Mouse (Mus musculus): Measurements from ENCODE around the gene Nectin1. TPM values are rescaled to one million over a fixed set of nuclear protein-coding genes. Genes with fewer than 3 reads are reported as not detected.

Nectin1 gene
- polyA plus RNA-seq, 1 experiment: 26.4 TPM

GRCm38 (mm10) chr9:43771041-43771440 is 27.3 kb downstream of the Nectin1 start:
- DNase-seq: no peak
- Histone ChIP-seq H3K4me1 (ENCODE audit: control insufficient read depth, insufficient read depth, low read length) (peaks cover 3% of the 10 kb centered on the region; the same call in 1 of the 2 replicates), H3K4me3 (replicated peaks; ENCODE audit: extremely low read depth, low read depth, low read length) (no peak overlapping the region)
- 83% methylated on average over 1 of the region's 1 CpGs for WGBS
- TF ChIP-seq POLR2A (IDR thresholded peaks at IDR 0.05; ENCODE audit: borderline replicate concordance, extremely low read depth, low read depth, low read length) (no peak), CTCF (IDR thresholded peaks at IDR 0.05; ENCODE audit: insufficient read depth, low read length) (no peak)

DNA sequence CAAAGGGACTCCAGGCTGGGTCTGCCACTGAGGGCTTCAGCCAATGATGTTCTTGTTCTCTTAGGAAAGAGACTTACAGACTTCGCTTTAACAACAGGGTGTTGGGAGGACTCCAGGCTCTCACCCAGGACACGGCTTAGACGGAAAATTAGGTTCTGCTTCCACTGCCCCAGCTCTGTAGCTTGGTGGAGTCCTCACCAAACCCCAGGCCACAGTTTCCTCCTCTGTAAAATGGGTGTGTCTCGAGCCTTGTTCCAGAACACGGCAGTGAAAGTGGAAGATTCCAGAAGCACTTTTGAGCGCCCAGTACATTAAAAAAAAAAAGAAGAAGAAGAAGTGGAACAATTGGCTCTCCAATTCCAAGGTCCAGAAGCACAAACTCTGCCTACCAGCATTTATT is 28.7 kb downstream of the Nectin1 start:
- WGBS: 71% methylated on average over 6 of the region's 6 CpGs
- no peak for DNase-seq
- TF ChIP-seq CTCF (IDR thresholded peaks at IDR 0.05; ENCODE audit: insufficient read depth, low read length) (no peak), POLR2A (IDR thresholded peaks at IDR 0.05; ENCODE audit: borderline replicate concordance, extremely low read depth, low read depth, low read length) (no peak)
- peaks cover 3% of the 10 kb centered on the region; the same call in 1 of the 2 replicates for H3K4me1 ChIP-seq (ENCODE audit: control insufficient read depth, insufficient read depth, low read length)
- no peak overlapping the region for H3K4me3 ChIP-seq (replicated peaks; ENCODE audit: extremely low read depth, low read depth, low read length)

DNA sequence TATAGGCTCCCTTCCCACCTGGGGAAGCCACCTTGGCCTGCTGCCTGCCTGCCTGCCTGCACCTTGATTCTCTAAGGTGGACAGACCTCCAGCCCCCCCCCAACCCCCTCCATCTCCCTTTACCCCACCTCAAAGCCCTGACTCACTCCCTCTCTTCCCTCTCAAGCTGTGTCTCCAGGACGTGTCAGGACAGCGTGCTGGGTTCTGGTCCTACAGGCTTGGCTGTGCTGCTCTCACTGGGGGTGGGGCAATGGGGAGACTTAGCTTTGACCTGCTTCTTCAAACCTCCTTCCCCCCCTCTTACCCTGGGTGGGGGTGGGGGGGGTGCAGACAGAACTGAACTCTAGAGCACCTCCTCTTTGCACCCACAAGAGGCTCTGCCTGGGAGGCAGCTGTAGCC is 29.7 kb downstream of the Nectin1 start:
- TF ChIP-seq CTCF (IDR thresholded peaks at IDR 0.05; ENCODE audit: insufficient read depth, low read length): no peak
- TF ChIP-seq POLR2A (IDR thresholded peaks at IDR 0.05; ENCODE audit: borderline replicate concordance, extremely low read depth, low read depth, low read length): no peak
- DNase-seq: no peak
- 78% methylated on average over 2 of the region's 2 CpGs for WGBS
- Histone ChIP-seq H3K4me3 (replicated peaks; ENCODE audit: extremely low read depth, low read depth, low read length) (no peak overlapping the region), H3K4me1 (ENCODE audit: control insufficient read depth, insufficient read depth, low read length) (peaks cover 9% of the 10 kb centered on the region)

DNA sequence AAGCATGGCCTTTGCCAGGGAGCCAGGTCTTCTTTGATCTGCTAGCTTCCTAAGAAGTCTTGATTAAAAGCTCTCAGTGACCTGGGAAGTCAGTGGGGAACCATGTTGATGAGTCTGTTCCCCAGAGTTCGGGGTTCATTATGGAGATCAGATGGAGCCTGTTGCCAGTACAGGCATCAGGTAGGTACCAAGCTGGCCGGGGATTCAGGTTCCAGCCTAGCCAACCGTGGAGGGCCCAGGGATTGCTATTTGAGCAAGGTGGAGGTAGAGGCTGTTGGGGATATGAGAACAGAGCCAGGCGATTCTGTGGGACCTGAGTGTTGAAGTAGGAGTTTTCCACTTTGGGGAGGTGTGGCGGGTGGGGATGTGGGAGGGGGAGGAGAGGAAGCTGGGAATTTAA is 30.6 kb downstream of the Nectin1 start:
- Histone ChIP-seq H3K4me3 (replicated peaks; ENCODE audit: extremely low read depth, low read depth, low read length) (no peak overlapping the region), H3K4me1 (ENCODE audit: control insufficient read depth, insufficient read depth, low read length) (peaks cover 9% of the 10 kb centered on the region)
- WGBS: 80% methylated on average over 5 of the region's 5 CpGs
- TF ChIP-seq CTCF (IDR thresholded peaks at IDR 0.05; ENCODE audit: insufficient read depth, low read length) (no peak), POLR2A (IDR thresholded peaks at IDR 0.05; ENCODE audit: borderline replicate concordance, extremely low read depth, low read depth, low read length) (no peak)
- DNase-seq: no peak

DNA sequence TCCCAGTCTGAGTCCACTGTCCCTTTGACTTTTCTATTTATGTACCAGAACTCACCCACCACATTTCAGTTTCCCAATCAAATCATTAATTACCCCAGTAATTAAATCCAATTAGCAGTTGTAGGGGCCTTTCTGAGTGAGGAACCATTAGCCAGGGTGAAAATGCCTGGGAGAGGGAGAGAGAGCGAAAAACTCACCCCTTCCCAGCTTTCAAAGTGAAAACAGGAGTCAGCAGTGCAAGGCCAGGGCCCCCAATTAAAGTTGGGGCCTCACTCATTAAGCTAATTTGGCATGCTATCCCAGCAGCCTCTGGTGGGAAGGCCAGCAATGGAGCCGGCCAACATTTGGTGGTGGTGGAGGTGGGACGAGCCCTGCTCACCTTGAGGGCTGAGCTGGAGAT is 32.4 kb downstream of the Nectin1 start:
- Histone ChIP-seq H3K4me1 (ENCODE audit: control insufficient read depth, insufficient read depth, low read length) (peaks cover 9% of the 10 kb centered on the region), H3K4me3 (replicated peaks; ENCODE audit: extremely low read depth, low read depth, low read length) (no peak overlapping the region)
- WGBS: 90% methylated on average over 3 of the region's 3 CpGs
- no peak for TF ChIP-seq POLR2A (IDR thresholded peaks at IDR 0.05; ENCODE audit: borderline replicate concordance, extremely low read depth, low read depth, low read length)
- no peak for TF ChIP-seq CTCF (IDR thresholded peaks at IDR 0.05; ENCODE audit: insufficient read depth, low read length)
- no peak for DNase-seq

DNA sequence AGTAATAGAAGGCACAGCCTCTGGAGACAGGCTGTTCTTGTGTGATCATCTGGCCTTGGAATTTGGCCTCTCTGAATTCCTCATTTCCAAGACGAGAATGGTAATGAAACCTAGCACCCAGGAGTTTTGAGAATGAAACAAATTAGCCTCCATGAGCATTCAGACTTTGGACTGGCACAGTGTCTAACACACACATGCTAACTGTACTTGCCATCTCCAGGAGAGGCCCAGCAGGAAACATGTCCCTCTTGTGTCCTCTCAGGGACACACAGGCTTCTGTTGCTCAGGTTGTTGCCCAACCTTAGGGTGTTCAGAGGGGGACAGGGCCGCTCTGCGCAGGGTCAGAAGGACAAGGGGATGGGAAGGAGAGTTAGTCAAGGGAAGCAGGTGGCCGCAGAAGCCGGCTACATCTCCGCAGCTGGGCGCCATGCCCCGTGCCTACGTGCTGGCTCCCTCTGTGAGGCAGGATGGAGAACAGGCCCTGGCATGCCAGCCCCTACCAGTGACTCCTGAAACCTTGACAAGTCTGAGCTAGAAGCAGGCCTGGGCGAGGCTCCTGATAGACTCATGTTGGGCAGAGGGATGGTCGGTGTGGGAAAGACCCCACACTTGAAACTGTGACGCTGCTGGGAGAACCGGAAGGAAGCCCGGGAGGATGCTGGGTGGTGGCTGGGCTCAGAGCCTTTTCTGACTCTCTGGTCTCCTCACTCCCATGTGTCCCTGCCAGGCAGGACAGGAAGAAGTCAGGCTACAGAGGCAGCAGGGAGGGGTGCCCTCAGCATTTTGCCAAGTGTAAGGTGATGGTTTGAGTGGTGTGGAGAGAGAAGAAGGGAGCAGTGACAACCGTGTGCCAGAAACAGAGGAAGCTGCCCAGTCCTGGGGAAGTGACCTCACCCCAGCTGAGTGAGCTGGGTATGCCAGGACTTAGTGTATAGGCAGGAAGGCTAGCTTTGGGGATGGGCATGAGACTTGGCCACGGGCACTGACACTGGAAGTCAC is 33.9 kb downstream of the Nectin1 start:
- WGBS: 47% methylated on average over 16 of the region's 16 CpGs
- Histone ChIP-seq H3K4me1 (ENCODE audit: control insufficient read depth, insufficient read depth, low read length) (peaks cover 9% of the 10 kb centered on the region), H3K4me3 (replicated peaks; ENCODE audit: extremely low read depth, low read depth, low read length) (no peak overlapping the region)
- DNase-seq: no peak
- TF ChIP-seq CTCF (IDR thresholded peaks at IDR 0.05; ENCODE audit: insufficient read depth, low read length) (no peak), POLR2A (IDR thresholded peaks at IDR 0.05; ENCODE audit: borderline replicate concordance, extremely low read depth, low read depth, low read length) (no peak)

- 79% methylated on average over 8 of the region's 8 CpGs for WGBS
- peaks cover 5% of the 10 kb centered on the region for H3K4me1 ChIP-seq (ENCODE audit: control insufficient read depth, insufficient read depth, low read length)
These were observed 37.1 kb downstream of the Nectin1 start for GRCm38 (mm10) chr9:43780883-43781282.

DNA sequence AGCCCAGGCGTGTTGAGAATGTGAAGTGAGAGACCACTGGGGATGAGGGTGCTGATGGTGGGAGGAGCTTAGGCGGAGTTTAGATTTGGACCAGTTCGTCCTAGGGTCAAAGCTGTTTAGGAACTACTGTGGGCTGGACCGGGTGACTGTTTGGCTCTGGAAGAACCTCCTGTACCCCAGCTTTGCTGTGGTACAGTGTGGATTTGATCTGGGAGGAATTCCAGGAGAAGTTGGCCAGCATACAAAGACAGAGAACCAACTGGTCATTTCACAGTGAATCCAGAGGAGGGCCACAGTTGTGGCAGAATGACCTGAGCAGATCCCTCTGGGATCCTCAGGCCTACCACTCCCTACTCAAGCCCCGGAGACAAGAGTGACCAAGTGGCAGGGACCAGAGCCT is 38.6 kb downstream of the Nectin1 start:
- 65% methylated on average over 5 of the region's 5 CpGs for WGBS
- no peak for DNase-seq
- no peak for TF ChIP-seq CTCF (IDR thresholded peaks at IDR 0.05; ENCODE audit: insufficient read depth, low read length)
- no peak for TF ChIP-seq POLR2A (IDR thresholded peaks at IDR 0.05; ENCODE audit: borderline replicate concordance, extremely low read depth, low read depth, low read length)
- peaks cover 8% of the 10 kb centered on the region for H3K4me1 ChIP-seq (ENCODE audit: control insufficient read depth, insufficient read depth, low read length)
- H3K4me3 ChIP-seq (replicated peaks; ENCODE audit: extremely low read depth, low read depth, low read length): no peak overlapping the region

More at GRCm38 (mm10) chr9:43780883-43781282, 37.1 kb downstream of the Nectin1 start:
- TF ChIP-seq CTCF (IDR thresholded peaks at IDR 0.05; ENCODE audit: insufficient read depth, low read length) (no peak), POLR2A (IDR thresholded peaks at IDR 0.05; ENCODE audit: borderline replicate concordance, extremely low read depth, low read depth, low read length) (no peak)
- no peak for DNase-seq
- H3K4me3 ChIP-seq (replicated peaks; ENCODE audit: extremely low read depth, low read depth, low read length): no peak overlapping the region

DNA sequence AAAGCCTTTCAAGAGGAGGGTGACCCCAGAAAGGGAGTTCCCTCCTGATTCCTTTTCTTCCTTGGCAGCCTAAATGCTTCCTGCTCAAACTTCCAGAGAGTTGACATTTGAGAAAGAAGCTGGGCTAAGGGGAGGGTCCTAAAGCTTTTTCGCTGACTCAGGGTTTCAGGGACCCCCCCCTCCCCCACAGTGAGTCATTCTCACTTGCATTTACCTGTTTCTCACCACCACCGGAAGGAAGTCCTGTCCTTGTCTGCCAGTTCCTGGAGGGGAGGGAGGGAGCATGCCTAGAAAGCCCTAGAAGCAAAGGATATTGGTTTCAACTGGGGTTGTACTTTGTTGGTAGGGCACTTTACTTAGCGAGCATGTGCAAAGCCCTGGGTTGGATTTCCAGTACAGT is 40.2 kb downstream of the Nectin1 start:
- Histone ChIP-seq H3K4me3 (replicated peaks; ENCODE audit: extremely low read depth, low read depth, low read length) (no peak overlapping the region), H3K4me1 (ENCODE audit: control insufficient read depth, insufficient read depth, low read length) (peaks cover 7% of the 10 kb centered on the region)
- 24% methylated on average over 3 of the region's 3 CpGs for WGBS
- TF ChIP-seq CTCF (IDR thresholded peaks at IDR 0.05; ENCODE audit: insufficient read depth, low read length) (no peak), POLR2A (IDR thresholded peaks at IDR 0.05; ENCODE audit: borderline replicate concordance, extremely low read depth, low read depth, low read length) (no peak)
- DNase-seq: no peak

DNA sequence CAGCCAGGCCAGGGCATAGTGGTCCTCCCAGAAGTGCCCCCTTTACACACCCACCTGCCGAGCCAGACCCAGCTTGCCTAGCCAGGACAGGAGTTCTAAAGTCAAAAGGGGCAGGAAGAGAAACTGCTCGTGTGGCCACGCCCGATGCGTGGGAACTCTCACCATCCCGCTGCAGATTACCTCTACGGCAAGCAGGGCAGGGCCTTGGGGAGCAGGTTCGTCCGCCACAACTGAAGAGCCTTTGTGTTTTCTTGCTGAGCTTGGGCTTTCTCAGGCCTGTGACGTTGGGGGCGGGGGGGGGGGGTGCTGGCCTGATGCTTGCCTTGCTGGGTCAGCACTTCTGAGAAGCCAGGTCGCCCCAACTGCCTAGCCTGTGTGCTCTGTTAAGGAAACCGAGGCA is 41.1 kb downstream of the Nectin1 start:
- WGBS: 59% methylated on average over 13 of the region's 13 CpGs
- no peak for TF ChIP-seq CTCF (IDR thresholded peaks at IDR 0.05; ENCODE audit: insufficient read depth, low read length)
- TF ChIP-seq POLR2A (IDR thresholded peaks at IDR 0.05; ENCODE audit: borderline replicate concordance, extremely low read depth, low read depth, low read length): no peak
- H3K4me3 ChIP-seq (replicated peaks; ENCODE audit: extremely low read depth, low read depth, low read length): no peak overlapping the region
- H3K4me1 ChIP-seq (ENCODE audit: control insufficient read depth, insufficient read depth, low read length): peaks cover 7% of the 10 kb centered on the region
- DNase-seq: no peak

All from lung, adult 2 months (tissue).